Mouse (Mus musculus) WW6 (cell line): Measurements from ENCODE around the gene Agpat4.

Source experiments
- DNase-seq: peaks from one replicate; pipeline ENCODE4 v3.0.0-alpha.2; 2013; ENCODE audit warnings: low read depth, low spot score

The Agpat4 gene

DNA sequence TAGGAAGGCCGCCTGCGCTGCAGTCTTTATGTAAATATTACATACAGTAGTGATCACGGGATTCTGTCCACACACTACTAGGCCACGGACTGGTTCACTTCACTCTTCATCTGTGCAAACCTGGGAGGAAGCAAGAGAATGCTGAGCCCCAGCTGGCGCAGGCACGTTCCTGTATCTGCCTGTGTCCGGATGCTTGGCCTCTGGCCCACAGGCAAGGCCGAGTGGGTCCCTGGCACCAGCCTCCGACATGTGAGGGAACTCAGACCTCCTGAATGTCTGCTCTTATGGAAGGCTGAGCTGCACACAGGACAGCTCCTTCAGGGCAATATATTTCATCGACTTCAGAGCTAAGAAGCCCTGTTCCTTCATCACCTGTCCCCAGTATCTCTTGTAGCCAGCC, 109.5 kb downstream of the Agpat4 start:
- DNase-seq, result no peak

GRCm38 (mm10) chr17:12228471-12228870, 110.0 kb downstream of the Agpat4 start:
- no peak for DNase-seq

DNA sequence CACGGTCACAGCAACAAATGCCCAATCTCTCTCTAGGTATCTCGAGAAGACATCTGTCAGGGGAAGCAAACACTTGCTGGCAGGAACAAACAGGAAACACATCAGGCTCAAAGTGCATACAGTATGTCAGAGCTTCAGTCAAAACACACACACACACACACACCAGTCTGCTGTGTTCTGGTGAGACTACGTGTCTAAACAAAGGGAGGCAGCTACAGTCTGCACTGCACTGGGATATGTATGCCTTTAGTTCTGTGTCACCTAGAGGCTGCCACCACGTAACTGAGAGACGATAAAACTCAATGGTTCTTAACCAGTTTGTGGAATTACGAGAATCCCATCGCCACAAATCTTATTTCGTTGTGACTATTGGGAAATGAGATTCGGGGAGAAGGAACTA, 111.3 kb downstream of the Agpat4 start:
- DNase-seq, result no peak

DNA sequence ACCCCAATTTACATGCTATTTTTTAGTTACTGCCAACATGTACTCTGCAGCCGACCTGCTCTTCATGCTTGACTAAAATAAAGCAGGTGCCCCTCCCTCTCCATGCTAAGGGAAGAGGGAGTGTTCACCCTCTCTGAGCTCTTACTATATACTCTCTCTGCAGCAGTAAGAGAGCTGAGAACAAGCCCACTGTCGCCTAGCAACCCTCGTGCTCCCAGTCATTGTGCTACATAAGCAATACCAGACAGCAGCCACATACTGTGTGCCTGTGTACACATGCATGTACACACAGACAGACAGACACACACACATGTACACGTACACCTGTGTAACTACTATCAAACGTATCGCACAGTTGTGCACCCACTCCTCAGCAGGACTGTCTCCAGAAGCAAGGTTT, 111.7 kb downstream of the Agpat4 start:
- no peak for DNase-seq

- DNase-seq, result no peak
Observed at GRCm38 (mm10) chr17:12231087-12231486, 112.6 kb downstream of the Agpat4 start.

DNA sequence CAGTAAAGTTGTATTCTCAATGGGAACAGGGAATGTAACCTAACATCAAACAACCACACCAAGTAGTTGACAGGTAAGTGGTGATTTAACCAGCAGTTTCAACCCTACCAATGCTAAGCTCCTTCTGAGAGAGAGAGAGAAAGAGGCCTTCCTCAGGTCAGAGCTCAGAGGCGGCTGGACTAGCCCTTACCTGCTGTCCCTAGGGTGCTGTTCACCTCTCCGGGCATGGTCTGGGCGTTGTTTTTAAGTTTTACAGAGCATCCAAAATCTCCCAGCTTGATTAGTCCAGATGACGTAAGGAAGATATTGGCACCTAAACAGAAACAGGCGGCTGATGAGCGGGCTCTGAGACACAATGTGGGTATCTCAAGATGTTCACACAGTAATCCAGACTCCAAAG, 114.2 kb downstream of the Agpat4 start:
- no peak for DNase-seq

DNA sequence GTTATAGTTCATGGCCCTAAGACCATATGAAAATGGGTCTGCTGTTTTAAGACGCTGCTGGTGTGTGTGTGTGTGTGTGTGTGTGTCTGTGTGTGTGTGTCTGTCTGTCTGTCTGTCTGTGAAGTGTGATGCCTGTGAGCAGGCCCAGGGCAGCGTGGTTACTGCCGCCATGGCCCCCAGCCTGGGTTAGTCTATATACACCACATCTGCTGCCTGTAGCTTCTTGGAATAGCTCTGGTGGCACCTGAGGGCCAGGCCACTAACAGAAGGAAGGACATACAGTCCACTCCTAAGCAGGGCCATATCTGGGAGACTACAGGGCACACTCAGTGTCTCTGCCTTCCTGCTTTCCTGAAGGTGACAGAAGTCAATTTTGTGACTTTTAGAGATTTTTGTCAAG, 122.2 kb downstream of the Agpat4 start:
- DNase-seq, result no peak

DNA sequence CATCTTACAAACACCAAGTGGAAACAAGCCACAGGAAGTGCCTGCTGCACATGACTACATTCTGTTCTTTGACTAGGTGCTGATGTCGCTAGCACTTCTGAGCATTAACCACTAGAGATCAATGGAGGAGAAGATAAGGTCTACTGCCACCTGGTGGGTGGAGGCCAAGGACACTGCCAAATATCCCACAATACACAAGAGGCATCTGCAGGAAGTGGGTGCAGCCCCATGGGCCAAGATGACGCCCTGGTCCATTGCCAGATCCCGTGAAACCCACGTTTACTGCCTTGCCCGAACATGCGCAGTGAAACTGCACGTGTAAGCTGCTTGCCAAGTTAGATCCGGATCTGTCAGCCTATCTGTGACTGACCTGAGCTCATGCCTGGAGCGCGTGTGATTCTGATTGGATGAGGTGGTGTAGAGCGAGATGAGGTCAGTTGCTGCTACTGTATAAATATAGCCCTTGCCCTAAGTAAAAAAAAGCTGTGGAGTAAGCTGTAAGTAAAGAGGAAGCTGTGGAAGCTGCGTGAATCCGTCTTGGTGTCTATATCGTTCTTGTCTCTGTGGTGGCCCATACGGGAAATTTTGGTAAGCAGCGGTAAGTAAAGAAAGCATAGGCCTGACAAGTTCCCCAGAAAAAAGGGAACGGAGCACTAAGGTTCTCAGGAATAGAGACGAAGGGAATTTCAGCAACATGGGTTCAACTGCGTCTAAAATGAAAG, 131.4 kb downstream of the Agpat4 start:
- DNase-seq, result no peak

DNA sequence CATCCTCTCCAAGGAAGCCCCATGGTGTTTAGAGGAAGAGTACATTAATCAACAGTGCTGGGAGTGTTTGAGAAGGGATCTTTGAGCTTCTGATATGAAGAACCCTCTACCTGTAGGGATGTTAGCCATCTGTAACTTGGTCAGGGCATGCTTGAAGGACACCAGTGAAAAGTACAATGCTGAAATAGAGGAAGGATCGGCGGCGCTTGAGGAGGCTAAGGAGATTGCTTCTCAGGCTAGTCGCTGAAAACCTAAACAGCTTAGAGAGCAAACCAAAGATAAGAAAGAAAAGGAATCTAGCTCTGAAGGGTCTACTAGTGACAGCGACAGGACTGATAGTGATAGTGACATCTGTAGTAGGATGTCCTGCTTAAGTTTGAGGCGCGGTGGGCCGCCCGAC, 132.1 kb downstream of the Agpat4 start:
- no peak for DNase-seq

DNA sequence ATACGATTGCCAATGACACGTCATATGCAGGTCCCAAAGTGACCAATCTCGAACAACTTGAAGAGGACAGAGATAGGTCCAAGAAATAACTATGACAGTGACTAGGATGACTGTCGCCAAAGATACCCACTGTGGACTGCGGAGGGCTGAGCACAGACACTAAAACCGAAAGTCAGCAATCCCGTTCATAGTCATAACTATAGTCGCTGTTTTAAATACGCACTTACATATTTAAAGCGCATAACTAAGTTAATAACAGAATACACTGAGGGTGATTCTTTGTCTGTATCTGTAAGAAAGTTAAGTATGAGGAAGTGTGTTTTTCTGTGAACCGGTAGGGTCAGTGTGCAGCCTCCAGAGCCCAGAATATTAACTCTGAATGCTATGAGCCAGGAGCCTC, 137.6 kb downstream of the Agpat4 start:
- DNase-seq, result no peak

DNA sequence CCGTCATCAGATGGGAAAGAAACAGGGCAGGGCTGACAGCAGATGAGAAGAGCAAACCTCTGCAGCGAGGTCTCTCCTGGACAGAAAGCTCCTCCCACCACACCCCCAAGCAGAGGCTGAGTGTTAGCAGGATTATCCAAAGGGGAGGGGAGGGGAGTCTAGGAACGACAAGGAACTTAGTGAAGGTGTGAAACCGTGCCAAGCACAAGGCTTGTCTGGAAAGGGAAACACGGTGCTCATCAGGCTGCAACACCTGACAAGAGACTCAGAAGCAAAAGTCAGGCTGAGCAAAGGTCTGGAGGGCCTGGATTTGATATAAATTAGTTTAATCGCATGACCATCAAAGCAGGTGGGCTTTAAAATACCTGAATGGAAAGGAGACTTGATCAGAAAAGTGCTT, 140.0 kb downstream of the Agpat4 start:
- no peak for DNase-seq

DNA sequence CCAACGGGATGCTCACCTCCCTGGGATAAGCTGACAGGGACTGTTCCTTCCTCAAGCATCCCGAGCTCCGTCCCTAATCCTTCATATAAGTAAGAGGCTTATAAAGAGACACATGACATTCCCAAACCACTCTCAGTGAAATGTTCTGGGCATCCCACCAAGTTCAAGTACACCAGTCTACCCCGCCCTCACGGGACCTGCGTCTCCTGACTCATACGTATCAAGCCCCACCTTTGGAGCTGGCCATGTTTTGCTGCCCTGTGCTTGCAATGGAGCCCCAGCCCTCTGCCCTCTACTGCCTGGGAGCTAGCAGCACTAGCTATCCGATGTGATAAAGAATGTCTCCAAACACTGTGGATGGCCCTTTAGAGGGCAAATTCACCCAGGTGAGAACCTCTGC, 141.5 kb downstream of the Agpat4 start:
- DNase-seq, result no peak

GRCm38 (mm10) chr17:12261376-12261775, 142.9 kb downstream of the Agpat4 start:
- DNase-seq, result no peak

DNA sequence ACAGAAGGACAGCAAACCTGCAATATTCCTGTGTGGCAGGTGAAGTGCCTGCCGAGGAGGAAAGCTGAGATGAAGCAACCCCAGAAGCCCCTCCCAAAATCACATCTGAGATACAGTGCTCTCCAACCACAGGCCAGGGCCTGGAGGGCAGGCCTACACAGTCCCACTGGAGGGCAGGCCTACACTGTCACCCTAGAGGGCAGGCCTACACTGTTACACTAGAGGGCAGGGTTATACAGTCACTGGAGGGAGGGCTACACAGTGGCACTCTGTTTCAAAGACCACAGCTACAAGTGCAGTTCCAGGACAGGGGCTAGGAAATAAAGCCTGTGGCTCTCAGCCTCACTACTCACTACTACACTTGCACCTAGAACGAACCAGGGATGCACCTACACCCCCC, 143.4 kb downstream of the Agpat4 start:
- DNase-seq, result no peak

- DNase-seq, result no peak
Observed at GRCm38 (mm10) chr17:12262851-12263250, 144.3 kb downstream of the Agpat4 start.

GRCm38 (mm10) chr17:12263787-12264186, 145.3 kb downstream of the Agpat4 start:
- no peak for DNase-seq

GRCm38 (mm10) chr17:12264293-12264692, 145.8 kb downstream of the Agpat4 start:
- no peak for DNase-seq

- DNase-seq, result no peak
Observed at GRCm38 (mm10) chr17:12265969-12266925, 147.7 kb downstream of the Agpat4 start.

DNA sequence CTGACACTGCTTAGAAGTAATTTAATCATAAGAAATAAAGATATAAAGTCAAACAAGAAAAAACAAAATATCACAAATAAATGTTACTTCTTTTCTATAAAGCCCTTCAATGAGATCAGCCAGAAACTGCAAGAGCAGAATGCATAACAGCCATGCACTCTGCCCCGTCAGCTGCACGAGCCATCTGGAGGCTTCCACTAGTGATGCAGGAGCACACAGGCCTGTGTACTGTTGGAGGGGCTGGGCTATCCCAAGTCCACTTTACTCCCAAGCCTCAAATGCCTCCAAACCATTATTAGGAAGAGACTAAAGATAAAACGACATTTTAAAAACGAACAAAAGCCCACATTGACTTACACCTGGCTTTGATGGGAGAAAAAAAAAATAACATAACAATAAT, 149.6 kb downstream of the Agpat4 start:
- no peak for DNase-seq

GRCm38 (mm10) chr17:12268538-12268937, 150.0 kb downstream of the Agpat4 start:
- no peak for DNase-seq
